Mouse (Mus musculus) CH12.LX (cell line): ENCODE measurements around the gene Ush2a.

ENCODE experiments used
- CTCF ChIP-seq, 2 experiments: IDR thresholded peaks in 1 of 2; conservative IDR thresholded peaks in 1 of 2; 2 replicates each; pipeline ENCODE4 v1.5.1; 2011 to 2012; ENCODE audit warnings: low read depth in 2 of 2, low read length in 2 of 2, improper control_type of control experiment in 1 of 2, inconsistent platforms in 1 of 2, mild to moderate bottlenecking in 1 of 2, moderate library complexity in 1 of 2
- HCFC1 ChIP-seq: IDR thresholded peaks from 2 replicates; pipeline ENCODE4 v1.6.1; 2012; ENCODE audit warnings: low read depth, mild to moderate bottlenecking, inconsistent platforms, low read length, improper control_type of control experiment
- KAT2A ChIP-seq: IDR thresholded peaks from 2 replicates; pipeline ENCODE4 v1.6.1; 2012; ENCODE audit warnings: low read length, improper control_type of control experiment, inconsistent platforms; ENCODE audit not compliant: insufficient replicate concordance
- MAZ ChIP-seq: IDR thresholded peaks from 2 replicates; pipeline ENCODE4 v1.6.1; 2012; ENCODE audit warnings: low read depth, mild to moderate bottlenecking, inconsistent platforms, low read length, improper control_type of control experiment, moderate library complexity
- MYC ChIP-seq: IDR thresholded peaks from 2 replicates; pipeline ENCODE4 v1.6.1; 2011; ENCODE audit warnings: low read depth, mild to moderate bottlenecking, improper control_type of control experiment, low read length
- POLR2A ChIP-seq: IDR thresholded peaks from 2 replicates; pipeline ENCODE4 v1.6.1; 2011; ENCODE audit warnings: low read depth, mild to moderate bottlenecking, improper control_type of control experiment, low read length
- SIN3A ChIP-seq: IDR thresholded peaks from 2 replicates; pipeline ENCODE4 v1.6.1; 2012; ENCODE audit warnings: low read length, improper control_type of control experiment, inconsistent platforms
- ZMIZ1 ChIP-seq: IDR thresholded peaks from 2 replicates; pipeline ENCODE4 v1.6.1; 2012; ENCODE audit warnings: low read depth, mild to moderate bottlenecking, inconsistent platforms, low read length, improper control_type of control experiment

GRCm38 (mm10) chr1:188999981-189000380 lies 738.2 kb downstream of the Ush2a start:
- TF ChIP-seq MYC (no peak), CTCF (conservative IDR thresholded peaks at IDR 0.05 in 1 of 2, IDR thresholded peaks at IDR 0.05 in 1 of 2; ENCODE audit: low read depth in 2 of 2, low read length in 2 of 2) (no peak), SIN3A (no peak), HCFC1 (no peak), POLR2A (no peak), MAZ (no peak), KAT2A (no peak), ZMIZ1 (no peak)
